Mouse (Mus musculus) spleen, postnatal 4 days (tissue): ENCODE data around the gene Olfr782.
"Not testable (repeated sequence)": the region's sequence is repeated elsewhere in the genome, so short reads cannot be mapped to it uniquely, and the experiment has no call there.

Experiments used
- DNase-seq, 2 experiments: peaks; one replicate each; pipeline ENCODE4 v3.0.0; 2022; ENCODE audit warnings: low spot score in 2 of 2

The Olfr782 gene

GRCm38 (mm10) chr10:129348550-129348949 is at the start of gene Olfr782:
Olfr782 (plus strand) TSS chr10:129348850.
- no peak for DNase-seq

GRCm38 (mm10) chr10:129312973-129313372 is 35.7 kb upstream of the Olfr782 start:
- not testable (repeated sequence) for DNase-seq

GRCm38 (mm10) chr10:129313521-129313920 is 35.1 kb upstream of the Olfr782 start:
- DNase-seq: not testable (repeated sequence)

- no peak for DNase-seq
Measured at GRCm38 (mm10) chr10:129317817-129318216, 30.8 kb upstream of the Olfr782 start, which contains the start of gene Olfr780. Olfr780 (plus strand) TSS chr10:129318117.

DNA sequence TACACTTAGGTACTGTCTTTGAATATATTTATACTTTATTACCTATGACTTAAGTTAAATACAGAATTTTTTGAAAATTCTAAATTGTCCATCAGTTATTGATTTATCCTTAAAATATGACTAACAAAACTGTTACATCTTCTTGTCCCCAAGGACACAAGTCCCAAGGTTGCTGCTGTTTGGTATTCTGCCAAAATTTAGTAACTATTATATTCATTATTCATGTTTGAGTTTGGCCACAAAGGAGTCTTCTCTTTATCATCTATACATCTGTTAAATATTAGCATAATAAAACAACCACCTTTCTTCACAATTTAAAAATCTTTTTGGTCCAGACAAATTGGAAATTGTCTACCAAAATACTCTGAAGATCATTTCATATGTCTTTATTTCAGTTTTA is 20.1 kb upstream of the Olfr782 start, which contains the start of gene Olfr781:
Olfr781 (plus strand) TSS at position 301 of the 400 bp plus-strand sequence.
- DNase-seq: no peak

GRCm38 (mm10) chr10:129352475-129352874 is 3.8 kb downstream of the Olfr782 start:
- DNase-seq: not testable (repeated sequence)

- DNase-seq: not testable (repeated sequence)
Measured at GRCm38 (mm10) chr10:129356496-129356895, 7.8 kb downstream of the Olfr782 start.

GRCm38 (mm10) chr10:129357307-129357706 is 8.7 kb downstream of the Olfr782 start:
- no peak for DNase-seq

GRCm38 (mm10) chr10:129374051-129374450 is 25.4 kb downstream of the Olfr782 start:
- not testable (repeated sequence) for DNase-seq

DNA sequence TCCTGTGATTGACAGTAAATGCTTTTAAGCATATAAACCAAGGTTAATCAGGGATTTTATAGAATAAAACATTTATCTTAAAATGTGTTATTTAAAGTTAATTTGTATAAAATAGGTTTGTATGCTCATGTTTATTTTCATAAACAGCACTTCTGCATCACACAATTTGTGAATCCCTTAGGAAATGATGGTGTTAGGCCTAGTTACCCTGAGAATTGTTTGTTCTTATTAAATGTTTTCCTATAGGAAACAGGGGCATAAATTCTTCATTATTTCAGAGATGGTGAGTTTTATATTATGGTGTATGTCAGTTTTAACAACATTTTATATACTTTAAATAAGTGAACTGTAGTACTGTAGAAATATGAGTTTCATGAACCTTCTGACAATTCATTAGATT is 35.1 kb downstream of the Olfr782 start, which contains the start of gene Olfr784:
Olfr784 (plus strand) TSS at position 301 of the 400 bp plus-strand sequence.
- no peak for DNase-seq

- no peak for DNase-seq
Measured at GRCm38 (mm10) chr10:129400892-129401291, 52.2 kb downstream of the Olfr782 start.
